Mouse (Mus musculus): ENCODE data around the gene Agmat. TPM values are rescaled to one million over a fixed set of nuclear protein-coding genes. Genes with fewer than 3 reads are reported as not detected.
A peak's percentile ranks its signal among the peaks of the same experiment; 100 is the strongest.
"Not testable (repeated sequence)": the region's sequence is repeated elsewhere in the genome, so short reads cannot be mapped to it uniquely, and the experiment has no call there.

Gene Agmat
- polyA plus RNA-seq, 1 experiment = 0.24 TPM

DNA sequence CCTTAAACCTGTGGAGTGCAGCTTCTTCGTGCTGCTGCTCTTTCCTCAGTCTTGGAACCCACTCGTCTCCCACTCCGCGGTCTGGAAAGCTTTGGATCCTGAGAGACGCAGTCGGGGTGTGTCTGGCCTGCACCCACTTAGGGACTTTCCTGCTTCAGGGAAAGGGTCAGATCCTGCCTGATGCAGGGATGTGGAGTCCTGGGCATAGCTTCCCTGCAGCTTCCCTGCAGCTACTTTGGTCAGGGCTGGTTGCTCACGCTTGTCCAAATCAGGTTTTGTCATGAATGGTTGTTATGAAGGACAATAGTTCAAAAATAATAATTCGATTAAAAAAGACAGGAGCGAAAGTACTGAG lies 11.3 kb upstream of the Agmat start:
- no peak for DNase-seq (ENCODE audit: low read depth)

DNA sequence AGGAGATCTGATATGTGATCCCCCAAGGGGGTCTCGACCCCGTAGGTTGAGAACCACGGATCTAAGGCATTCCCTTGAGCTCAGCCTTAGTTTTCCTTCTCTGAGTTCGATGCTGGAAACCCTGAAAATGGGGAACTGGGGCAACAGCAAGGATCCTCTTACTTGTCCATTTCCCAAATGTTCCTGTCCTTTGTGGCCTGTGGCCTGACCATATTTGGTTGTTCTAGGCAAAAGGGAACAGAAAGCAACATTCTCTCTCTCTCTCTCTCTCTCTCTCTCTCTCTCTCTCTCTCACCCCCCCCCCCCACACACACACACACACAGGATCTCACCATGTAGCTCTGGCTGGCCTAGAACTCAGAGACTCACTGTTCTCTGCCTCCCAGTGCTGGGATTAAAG lies 9.6 kb upstream of the Agmat start:
- no peak for DNase-seq (ENCODE audit: low read depth)

DNA sequence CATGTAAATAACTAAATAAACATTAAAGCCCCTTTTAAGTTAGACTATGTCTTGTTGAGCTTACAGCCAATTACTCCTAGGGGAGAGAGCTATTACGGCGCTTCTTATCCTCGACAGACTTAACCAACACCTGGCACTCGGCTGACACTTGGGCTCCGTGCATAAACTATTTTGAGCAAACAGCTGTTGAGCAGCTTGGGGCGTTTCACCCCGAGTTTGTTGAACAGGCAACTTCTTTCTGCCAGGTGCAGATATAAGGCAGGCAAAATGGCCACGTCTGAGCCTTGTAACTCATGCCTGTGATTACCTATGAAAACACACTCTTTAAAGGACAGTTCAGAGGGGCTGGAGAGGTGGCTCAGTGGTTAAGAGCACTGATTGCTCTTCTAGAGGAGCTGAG lies 8.5 kb upstream of the Agmat start:
- DNase-seq (ENCODE audit: low read depth) = no peak

DNA sequence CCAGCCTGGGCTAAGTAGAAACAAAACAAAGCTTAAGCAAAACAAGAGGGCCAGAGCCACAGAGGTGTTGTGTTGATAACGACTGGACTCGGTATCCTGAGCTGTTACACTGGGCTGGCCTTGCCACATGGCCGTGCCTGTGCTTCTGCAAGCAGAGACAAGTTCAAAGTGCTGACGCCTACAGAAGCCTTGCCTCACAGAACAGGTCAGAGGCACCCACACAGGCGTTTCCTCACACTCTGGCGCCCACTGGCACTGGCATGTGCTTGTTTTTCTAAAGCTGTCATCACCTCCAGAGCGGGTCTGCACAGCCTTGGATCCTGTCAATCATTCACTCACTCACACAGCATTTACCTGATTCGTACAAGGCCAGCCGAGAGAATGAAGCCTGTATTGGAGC lies 4.6 kb upstream of the Agmat start:
- peak; percentile 96 for DNase-seq (ENCODE audit: low read depth)

DNA sequence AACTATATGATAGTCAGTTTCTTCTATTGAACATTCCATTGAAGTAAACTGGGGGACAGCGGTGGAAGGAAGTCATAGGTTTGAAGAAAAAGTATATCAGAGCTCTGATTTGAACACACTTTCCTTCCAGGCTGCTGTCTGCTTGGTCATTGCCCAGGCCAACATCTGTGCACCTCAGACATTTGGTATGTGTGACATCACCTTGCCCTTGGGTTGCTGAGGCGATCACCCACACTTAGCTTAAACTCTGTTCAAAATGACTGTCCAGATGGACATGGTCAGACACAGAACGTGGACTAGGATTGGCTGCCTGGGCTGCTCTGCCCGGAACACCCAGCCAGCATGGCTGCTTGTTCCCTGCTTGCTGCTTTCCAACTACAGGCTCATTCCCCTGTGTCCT lies 4.1 kb upstream of the Agmat start:
- DNase-seq (ENCODE audit: low read depth) = no peak

DNA sequence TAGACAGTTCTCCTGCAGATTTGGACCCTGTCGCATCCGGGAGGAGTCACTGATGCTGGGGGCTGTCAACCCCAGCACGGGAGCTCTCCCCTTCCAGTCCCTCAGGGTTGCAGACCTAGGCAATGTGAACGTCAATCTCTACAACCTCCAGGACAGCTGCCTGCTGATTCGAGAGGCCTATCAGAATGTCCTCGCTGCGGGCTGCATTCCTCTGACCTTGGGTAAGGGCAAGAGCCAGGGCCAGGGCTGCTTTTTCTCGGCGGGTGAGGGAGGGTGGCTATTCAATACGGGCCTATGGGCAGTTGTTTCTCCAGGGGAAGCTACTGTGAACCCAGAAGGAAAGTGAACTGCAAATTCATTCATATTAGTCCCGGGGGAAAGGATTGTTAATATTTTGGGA lies 3.1 kb downstream of the Agmat start:
- no peak for DNase-seq (ENCODE audit: low read depth)

DNA sequence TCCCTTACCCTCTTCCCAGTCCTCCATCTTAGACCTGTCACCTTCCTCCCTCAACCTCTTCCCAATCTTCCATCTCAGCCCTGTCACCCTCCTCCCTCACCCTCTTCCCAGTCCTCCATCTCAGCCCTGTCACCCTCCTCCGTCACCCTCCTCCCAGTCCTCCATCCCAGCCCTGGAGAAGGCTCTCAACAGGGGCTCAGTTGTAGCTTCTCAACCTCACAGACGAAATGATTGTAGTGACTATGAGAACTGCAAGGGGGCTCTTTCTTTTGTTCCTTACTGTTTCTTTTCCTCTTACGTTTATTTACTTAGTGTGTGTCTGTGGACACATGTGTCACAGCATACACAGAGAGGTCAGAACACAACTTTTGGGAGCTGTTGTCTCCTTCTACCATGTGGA lies 4.4 kb downstream of the Agmat start:
- no peak for DNase-seq (ENCODE audit: low read depth)

DNA sequence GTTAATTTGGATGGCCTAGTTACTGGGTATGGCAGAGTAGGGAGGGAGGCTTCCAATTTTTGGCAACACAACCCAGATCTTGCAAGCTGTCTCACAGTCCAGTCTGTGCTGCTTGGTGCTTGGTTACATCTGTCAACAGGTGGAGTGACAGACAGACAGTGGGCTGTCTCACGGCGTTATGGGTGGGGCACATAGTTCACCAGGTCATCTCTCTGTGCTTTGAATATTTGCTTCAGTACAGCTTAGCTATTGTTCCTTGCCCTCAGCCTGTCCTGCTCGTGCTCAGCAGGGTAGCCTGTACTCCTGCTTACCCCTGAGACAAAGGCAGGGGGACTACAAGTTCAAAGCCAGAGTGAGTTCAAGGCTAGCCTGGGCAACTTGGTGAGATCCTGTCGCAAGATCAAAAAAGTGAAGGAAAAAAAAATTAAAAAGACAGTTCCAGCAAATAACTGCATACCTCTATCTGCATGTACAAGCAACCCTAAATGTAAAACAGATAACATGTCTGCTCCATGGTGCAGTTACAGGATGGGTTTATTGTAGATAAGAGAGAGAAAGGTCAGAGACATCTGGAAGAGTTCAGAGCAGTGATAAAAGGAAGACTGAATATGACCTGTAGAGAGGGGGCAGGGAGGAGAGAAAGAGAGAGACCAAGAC lies 5.1 kb downstream of the Agmat start:
- DNase-seq (ENCODE audit: low read depth) = no peak

DNA sequence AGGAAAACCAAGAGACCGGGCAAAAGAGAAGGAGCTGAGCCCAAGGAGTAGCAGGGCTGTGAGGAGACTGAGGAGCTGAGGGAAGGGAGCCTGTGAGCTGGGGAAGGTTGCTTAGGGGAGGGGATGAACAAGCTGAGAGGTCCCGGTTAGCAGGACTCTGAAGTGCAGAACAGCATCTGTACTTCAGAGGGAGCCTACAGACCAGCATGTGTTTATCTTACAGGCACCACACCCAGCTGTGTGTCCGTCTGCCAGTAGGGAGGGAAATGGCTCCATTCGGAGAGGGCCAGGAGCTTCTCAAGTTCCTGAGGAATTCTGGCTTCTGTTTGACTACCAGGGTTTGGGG lies 5.6 kb downstream of the Agmat start:
- DNase-seq (ENCODE audit: low read depth) = no peak

DNA sequence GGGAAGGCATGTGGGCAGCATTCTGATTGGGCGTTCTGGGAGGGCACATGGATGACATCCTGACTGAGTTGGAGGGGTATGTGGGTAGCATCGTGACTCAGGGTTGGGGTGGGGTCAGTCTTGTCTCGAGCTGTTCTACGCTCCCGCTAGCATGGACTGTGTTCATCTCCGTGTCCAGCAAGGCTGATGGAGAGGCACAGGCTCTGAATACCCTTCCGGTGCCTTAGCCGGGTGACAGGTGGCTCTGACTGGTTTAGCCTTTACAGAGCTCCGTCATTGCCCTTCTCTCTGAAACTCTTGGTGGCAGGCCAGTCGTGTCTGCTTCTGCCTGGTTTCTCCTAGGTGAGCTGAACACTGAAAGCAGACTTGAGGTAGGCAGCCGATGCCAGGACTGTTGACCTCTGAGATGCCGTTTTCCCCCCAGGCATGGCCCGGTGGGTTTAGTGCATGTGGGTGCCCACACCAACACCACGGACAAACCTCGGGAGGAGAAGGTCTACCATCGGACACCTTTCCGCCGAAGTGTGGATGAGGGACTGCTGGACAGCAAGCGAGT lies 9.0 kb downstream of the Agmat start:
- no peak for DNase-seq (ENCODE audit: low read depth)

DNA sequence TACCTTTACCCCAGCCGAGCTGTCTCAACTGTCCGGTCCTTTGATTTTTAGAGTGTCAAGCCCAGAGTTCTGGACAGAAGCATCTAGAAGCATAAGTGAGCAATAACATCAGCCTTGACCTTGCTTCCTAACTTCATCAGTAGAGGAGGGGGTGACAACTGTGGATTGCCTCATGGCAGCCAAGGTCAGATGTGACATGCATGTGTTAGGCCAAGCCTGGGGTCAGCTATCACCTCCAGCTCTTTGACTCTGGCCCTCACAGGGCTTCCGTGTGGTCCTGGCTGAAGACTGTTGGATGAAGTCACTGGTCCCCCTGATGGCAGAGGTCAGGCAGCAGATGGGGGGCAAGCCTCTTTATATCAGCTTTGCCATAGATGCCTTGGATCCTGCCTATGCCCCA lies 10.7 kb downstream of the Agmat start:
- no peak for DNase-seq (ENCODE audit: low read depth)

DNA sequence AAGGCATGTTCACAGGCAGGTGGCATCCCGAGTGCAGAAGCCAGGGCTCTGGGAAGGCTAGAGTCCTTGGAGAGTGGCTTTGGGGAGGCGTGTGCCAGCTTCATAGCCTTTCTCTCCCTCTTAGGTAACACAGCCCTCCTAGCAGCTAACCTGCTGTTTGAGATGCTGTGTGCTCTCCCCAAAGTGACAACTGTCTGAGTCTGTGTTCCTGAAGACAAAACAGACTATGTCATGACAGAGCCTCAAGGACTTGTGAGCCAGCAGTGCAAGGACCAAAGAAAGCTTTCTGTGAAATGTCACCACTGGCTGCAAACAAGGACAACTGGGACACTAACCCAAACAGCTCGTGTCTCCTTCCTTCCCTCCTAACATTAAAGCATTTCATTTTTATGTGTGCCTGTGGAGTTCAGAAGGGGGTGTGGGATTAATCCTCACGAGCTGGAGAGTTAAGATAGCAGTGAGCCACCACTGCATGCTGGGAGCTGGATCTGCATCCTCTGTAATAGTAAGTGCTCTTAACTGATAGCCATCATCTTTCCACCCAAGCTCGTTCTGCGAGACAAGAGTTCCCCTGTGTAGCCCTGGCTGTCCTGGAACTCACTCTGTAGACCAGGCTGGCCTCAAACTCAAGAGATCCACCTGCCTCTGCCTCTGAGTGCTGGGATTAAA lies 12.5 kb downstream of the Agmat start:
- DNase-seq (ENCODE audit: low read depth) = no peak

DNA sequence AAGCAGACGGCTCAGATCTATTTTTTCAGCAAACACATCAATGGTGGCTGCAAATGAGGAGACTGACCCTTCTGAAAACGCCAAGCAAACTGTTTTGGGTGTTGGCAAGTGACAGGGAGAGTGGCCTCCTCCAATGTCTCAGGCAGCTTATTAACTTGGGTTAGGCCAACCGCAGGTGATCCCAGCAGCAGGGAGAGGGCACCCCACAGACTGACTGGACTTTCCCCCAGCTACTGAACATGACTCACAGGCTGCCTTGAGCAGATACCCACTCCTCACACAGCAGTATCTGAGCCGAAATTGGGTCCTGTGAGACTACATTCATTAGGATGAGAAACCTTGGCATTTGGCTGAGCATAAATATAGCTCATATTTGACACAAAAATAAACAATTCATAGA lies 14.5 kb downstream of the Agmat start:
- no peak for DNase-seq (ENCODE audit: low read depth)

DNA sequence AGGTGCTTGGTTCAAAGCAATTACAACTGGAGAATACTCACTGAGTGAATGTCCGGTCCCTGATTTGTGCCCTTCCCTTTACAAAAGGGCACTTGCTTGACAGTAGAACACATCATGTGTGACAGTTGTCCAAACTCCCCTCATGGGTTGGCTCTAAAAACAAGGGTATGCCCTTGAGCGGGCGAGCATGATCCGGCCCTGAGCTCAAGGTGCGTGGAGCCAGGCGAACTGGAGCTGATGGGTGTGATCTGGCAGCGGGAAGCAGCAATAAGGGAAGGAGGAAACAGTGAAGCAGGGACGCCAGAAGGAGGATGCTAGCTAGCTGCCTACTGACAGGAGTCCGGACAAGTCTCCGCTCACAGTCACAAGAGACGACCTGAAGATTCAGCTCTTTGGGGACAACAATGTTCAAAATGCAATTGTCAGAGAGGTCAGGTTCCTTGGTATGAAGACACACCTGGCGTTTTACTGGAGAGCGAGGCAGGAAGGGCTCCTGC lies 15.7 kb downstream of the Agmat start:
- no peak for DNase-seq (ENCODE audit: low read depth)

DNA sequence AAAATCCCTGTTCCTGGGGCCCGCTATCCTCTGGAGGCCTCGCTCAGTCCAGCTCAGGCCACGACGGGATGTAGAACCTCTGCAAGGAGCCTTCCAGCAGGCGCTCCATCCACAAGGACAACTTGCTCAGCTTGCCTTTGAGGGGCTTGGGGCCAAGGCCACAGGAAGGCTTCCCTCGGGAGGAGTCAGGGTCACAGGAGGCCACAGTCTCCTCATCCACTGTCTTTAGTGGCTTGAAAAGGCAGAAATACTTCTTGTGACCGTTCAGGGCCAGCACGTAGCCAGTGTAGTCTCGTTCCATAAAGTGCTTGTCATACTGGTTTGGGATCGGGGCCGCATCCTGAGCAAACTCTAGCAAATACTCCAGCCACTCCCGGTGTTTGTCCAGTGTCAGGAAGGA lies 17.0 kb downstream of the Agmat start:
- no peak for DNase-seq (ENCODE audit: low read depth)

DNA sequence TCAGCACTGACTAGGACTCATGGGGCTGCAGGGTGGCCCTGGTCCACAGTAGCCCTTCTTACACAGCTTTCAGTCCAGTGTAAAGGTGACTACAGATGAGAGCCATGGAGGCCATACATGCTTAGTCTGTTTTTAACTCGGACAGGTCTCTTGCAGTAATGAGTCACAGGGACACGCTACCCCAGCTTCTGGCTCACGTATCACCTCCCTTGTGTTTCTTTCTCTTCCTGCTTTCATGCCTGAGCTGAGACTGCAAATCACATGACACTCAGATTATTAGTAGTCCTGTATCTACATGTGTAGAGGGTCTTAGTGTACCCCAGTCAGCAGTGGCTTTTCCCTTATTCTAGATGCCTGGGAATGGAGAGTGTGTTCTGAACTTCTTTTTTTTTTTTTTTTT lies 18.5 kb downstream of the Agmat start:
- DNase-seq (ENCODE audit: low read depth) = no peak

DNA sequence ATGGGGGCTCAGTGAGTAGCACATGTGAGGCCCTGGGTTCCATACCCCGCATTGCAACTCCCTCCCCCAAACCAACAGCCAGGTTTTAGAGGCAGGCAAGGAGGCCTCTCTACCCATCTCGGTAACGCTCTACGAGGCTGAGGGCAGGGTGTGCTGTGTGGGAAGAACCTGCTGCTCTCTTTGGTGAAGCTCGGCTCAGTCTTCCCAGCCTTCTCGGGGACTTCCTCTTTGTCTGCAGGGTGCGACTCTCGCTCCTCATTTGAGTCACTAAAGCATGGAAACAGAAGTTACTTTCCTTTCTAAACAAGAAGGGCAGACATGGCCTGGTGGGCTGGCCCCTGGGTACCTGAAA lies 19.8 kb downstream of the Agmat start:
- DNase-seq (ENCODE audit: low read depth) = no peak

DNA sequence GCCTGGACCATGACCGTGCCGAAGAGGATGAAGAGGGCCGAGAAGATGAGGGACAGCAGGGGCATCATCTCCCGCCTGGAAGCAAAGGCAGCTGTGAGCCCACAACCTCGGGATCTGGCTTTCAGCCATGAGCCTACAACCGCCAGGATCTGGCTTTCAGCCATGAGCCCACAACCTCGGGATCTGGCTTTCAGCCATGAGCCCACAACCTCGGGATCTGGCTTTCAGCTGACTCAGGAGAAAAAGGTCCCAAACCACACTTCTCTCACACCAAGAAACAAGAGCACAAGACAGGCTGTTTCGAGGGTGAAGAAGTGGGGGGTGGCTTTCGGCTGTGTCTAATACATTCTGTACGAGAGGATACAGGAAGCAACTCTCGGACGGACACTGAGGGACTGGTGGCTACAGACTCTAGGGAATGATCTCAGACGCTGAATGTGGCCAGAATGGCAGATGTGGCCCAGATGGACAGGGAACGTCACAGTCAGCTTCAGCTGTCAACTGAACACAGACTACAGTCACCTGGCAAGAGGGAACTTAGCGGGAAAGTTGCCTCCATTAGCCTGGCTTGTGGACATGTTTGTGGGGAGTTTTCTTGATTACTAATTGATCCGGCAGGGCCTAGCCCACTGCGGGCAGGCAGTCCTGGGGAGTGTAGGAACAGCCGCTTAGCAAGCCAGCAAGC lies 20.3 kb downstream of the Agmat start:
- DNase-seq (ENCODE audit: low read depth) = no peak

DNA sequence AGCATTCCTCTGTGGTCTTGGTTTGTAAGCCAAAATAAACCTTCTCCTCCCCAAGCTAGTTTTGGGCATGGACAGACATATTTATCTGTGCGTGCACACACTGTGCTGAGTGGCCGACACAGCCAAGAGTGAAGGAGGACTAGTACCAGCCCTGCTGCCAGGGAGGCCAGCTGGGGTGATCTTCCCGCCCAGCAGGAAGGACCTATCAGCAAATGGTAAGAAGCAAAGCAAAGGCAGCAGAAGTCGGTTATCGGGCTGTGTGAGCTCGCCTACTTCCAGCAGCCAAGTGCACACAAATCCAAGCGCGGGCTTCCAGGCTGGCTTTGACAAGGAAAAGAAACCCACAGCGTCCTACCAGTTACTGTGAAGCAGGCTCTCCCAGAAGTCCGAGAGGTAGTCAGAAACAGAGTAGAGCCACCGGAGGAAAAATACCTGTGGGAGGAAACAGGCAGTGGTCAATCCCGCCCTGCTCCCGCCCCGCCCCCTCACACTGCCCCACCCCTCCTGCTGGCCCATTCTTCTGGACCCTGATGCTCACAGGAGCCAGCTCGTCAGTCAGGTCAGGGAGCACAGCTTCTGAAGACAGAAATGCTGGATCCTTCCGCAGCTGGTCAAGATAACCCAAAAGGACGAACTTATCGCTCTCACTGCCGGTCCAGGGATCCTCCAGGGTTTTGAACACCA lies 21.0 kb downstream of the Agmat start:
- DNase-seq (ENCODE audit: low read depth) = peak; percentile 54

DNA sequence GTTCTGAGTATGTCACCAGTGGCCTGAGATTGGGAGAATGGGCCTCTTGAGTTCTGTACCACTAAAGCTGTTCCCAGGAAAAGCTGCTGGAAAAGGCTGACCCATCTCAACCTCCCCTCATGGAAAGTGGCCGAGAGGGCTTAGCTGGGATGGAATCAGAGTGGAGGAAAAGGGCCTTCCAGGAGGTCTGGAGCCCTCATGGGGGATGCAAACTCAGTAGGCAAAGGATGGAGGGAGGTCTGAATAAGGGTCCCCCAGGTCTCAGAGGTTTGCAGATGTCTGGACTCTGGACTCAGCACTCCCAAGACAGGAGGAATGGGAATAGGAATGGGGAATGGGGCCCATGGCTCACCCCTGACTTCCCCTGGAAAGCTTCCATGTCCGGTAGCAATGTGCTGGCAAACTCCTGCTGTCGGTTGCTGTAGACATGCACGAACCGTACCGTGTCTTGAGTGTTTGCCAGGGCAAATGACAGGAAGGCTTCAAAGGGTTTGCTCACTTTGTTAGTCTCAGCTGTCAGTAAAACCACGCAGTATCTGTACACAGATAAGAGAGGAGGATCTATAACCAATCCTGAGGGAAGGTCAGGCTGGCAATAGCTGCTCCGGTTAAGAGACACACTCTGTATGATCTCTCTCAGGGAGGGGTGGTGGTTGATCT lies 23.2 kb downstream of the Agmat start:
- no peak for DNase-seq (ENCODE audit: low read depth)

DNA sequence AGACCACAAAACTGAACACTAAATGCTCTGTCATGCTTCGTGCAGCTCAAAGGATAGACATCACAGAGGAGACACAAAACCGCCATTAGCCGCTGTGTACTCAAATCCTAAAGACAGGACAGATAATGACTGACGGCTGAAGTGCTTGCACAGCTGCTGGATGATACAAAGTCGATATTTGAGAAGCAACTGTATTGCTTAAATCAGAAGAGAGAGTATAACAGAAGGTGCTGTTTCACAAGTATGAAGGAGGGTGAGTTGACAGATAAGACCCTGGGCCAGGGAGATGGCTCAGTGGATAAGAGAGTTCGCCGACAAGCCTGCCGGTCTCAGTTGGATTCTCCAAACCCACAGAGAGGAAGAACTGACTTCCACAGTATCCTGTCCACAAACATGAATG lies 25.4 kb downstream of the Agmat start:
- no peak for DNase-seq (ENCODE audit: low read depth)

DNA sequence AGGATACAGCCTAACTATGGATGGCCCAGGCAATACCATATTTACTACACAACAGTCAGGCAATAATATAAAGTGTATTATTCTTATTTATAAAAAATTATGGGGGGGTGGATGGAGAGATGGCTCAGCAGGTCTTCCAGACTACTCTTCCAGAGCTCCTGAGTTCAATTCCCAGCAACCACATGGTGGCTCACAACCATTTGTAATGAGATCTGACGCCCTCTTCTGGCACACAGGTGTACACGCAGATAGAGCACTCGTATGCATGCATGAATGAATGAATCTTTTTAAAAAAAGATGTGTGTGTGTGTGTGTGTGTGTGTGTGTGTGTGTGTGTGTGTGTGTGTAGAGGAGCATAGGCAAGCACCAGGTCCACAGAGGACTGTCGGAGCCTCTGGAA lies 26.5 kb downstream of the Agmat start:
- DNase-seq (ENCODE audit: low read depth) = not testable (repeated sequence)
